Mouse (Mus musculus): ENCODE measurements around the gene Olfr839-ps1.

The Olfr839-ps1 gene

DNA sequence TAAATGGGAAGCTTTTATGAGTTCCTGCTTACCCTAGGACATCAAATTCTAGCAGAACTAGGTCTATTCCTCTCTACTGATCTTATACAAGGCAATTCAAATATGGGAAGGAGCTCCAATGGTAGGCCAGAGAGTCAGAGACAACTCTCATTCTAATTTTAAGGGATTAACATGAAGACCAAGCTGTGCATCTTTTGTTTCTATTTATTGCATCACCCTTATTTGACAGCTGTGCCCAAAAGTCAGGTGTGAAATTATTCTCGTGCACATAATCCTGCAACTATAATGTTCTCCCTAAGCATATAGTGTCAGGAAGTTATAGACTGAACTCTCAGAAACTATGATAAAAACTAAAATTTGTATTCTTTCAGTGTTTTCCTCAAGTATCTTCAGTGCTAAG lies at the start of gene Olfr839-ps1:
Gene Olfr839-ps1, minus strand, starts transcription at position 101 of the 400 bp plus-strand sequence.
- DNase-seq (ENCODE audit: low spot score in 2 of 2) = no peak

DNA sequence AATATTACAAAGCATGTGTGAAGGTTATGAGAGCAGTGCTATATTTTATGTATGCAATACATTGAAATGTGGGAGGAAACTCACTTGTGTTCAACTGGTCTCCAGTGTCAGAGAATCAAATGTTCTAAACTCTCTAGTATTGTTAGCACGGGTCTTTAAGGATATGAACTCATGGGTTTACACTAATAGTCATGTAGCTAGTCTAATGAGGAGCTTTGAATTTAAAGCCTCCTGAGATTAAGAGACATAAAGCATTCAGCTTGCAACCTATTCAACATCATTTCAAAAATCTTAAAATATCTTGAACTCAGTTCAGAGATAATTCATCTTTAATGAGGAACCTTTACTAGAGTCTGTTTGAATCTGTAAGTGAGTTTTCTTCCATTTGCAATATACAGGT lies 41.1 kb downstream of the Olfr839-ps1 start, which contains the start of gene Olfr837:
Gene Olfr837, plus strand, starts transcription at position 301 of the 400 bp plus-strand sequence.
- no peak for DNase-seq (ENCODE audit: low spot score in 2 of 2)

GRCm38 (mm10) chr9:19120082-19120481 lies 57.0 kb downstream of the Olfr839-ps1 start, which contains the start of gene Olfr836:
Olfr836 (plus strand) TSS chr9:19120382.
- DNase-seq (ENCODE audit: low spot score in 2 of 2) = no peak
